Mouse (Mus musculus) lung, adult 10 weeks (tissue): ENCODE results near the gene Tub. TPM values are rescaled to one million over a fixed set of nuclear protein-coding genes. Genes with fewer than 3 reads are reported as not detected.

Source experiments
- polyA plus RNA-seq: library from polyadenylated mRNA; stranded (reverse); fragments of 350-450 nt; fragmentation: Illumina TruSeq; extraction: RNeasy Lipid Tissue Mini Kit (QIAGEN cat#74804); gene quantifications from one replicate; pipeline ENCODE4 v1.2.3, GENCODE M21; 2014; ENCODE audit warnings: low read depth, low replicate concordance; ENCODE audit not compliant: insufficient read depth

Gene Tub
- 0.15 TPM for polyA plus RNA-seq

DNA sequence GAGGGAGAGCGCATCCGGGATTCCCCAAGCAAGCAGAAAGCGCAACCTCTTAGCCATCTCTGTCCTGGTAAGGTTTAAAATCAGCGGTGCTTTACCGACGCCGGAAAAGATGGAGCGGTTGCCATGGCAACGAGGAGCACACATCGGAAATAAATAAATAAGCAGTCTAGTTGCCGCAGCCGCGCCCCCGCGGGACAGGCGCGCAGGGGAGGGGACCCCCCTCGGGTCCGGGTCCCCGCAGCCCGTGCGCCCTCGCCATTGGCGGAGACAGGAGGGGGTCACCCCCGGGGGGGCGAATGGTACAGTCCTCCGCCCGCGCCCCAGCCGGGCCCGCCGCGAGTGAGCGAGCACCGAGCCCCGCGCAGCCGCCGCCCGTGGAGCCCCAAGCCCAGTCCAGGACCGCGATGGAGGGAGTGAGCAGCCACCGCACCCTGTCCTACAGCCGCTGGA lies at the start of gene Tub:
TSS of gene Tub (plus strand) at position 27 of the 450 bp plus-strand sequence.

DNA sequence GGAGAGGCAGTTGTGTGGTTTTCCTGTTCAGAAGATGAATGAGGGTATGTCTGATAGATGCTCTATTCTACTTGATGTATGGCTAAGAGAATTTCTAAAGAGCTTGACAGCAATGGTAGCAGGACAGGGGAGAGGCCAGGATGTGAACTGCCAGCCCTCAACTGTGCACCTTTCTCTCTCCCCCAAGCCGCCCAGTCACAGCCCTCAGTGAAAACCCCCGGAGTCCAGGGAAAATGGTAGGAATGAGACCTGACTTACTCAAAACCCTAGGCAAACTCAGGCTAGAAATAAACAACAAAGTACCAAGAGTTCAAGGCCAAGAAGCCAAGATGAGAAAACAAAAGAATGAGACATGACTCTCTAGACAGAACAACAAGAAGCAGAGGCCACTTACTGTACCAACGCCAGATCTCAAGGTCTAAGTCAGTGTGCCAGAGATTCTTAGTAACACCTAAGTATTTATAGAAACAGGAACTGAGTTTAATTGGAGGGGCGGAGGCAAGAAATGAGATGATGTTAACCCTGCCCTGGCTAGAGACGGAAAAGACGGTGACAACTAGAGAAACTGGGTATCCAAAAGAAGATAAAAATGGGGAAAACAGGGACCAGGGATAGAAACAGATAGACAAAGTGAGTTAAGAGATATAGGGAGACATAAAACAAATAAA lies 20.3 kb upstream of the Tub start, which contains the start of gene Nlrp10:
TSS of gene Nlrp10 (minus strand) at position 453 of the 668 bp plus-strand sequence.

DNA sequence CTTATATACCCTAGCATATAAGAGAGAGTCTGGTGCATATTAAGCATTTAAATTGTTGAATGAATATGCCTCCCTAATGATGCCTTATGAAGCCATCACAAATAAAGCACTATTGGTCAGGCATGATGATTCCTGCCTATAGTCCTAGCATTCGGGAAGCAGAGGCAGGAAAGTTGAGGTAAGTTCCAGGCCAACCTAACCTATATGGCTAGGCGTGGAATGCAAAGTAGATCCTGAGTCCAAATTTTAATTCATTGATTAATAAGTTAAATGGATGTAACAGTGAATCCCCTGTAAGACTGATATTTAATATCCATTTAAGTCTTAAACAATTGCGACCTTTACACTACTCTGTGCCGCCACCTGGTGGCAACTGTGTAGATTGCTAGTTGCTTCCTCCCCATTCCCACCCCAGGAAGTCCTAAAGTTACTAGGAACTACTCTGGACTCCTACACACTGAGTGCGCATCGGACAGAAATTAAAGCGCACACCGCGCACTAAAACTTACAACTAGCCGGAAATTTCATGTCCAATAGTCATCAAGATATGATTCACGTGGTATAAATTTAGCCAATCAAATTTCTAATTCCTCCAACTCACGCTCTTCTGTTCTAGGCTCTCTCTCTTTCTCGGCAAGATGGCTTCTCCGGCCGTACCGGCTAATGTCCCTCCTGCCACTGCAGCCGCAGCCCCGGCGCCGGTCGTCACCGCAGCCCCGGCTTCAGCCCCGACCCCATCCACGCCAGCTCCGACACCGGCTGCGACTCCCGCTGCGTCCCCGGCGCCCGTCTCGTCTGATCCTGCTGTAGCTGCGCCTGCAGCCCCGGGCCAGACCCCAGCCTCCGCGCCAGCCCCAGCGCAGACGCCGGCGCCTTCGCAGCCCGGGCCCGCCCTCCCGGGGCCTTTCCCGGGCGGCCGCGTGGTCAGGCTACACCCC lies 16.1 kb upstream of the Tub start, which contains the start of gene Eif3f:
TSS of gene Eif3f (plus strand) at position 624 of the 938 bp plus-strand sequence.

DNA sequence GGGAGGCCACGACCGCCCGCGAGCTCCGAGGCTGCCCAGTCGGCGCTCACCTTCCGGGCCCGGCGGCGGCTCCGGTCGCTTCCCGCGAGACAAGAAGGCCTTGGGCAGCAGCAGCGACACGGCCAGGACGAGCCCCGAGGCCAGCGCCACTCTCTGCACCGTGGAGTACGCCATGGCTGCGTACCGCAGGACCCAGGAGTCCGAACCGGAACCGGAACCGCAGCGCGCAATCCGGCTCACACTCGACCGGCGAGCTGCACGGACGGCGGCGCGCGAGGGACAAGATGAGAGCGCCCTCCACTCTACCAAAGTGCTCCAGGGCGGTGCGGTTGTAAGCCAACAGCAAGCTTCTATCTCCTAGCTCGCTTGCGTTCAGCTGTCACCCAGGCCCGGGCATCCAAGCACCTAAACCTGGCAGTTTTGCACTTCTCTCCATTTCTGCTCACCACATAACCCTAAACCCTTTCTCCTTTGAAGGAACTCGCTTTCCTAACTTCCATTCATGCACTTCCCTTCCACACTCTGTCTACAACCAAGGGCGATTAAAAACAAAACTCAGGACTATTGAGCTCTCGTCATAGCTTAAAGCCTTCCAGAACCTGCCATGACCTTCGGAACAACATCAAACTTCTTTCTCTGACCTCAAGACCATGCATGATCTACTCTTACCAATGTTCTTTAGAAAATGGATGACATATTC lies 133.1 kb downstream of the Tub start, which contains the start of gene Ric3:
TSS of gene Ric3 (minus strand) at position 219 of the 700 bp plus-strand sequence.

Other genes with a start within 250 kb of the Tub start
- gene Olfr512, start 237.0 kb upstream of the Tub start, polyA plus RNA-seq: not detected
- gene Olfr513, start 199.4 kb upstream of the Tub start, polyA plus RNA-seq: not detected
- not detected for gene Olfr514, start 124.3 kb upstream of the Tub start, polyA plus RNA-seq
- not detected for gene Olfr516, start 99.8 kb upstream of the Tub start, polyA plus RNA-seq
- gene Olfr517, start 78.0 kb upstream of the Tub start, polyA plus RNA-seq: not detected
- gene Olfr518, start 65.3 kb upstream of the Tub start, polyA plus RNA-seq: not detected
- gene Olfr519, start 55.9 kb upstream of the Tub start, polyA plus RNA-seq: not detected
- 0.45 TPM for gene Nlrp10, start 20.2 kb upstream of the Tub start, polyA plus RNA-seq
- 107 TPM for gene Eif3f, start 15.9 kb upstream of the Tub start, polyA plus RNA-seq
- 1.0 TPM for gene Ric3, start 133.0 kb downstream of the Tub start, polyA plus RNA-seq
- 2.7 TPM for gene Lmo1, start 224.9 kb downstream of the Tub start, polyA plus RNA-seq